In the genomic region with DNA sequence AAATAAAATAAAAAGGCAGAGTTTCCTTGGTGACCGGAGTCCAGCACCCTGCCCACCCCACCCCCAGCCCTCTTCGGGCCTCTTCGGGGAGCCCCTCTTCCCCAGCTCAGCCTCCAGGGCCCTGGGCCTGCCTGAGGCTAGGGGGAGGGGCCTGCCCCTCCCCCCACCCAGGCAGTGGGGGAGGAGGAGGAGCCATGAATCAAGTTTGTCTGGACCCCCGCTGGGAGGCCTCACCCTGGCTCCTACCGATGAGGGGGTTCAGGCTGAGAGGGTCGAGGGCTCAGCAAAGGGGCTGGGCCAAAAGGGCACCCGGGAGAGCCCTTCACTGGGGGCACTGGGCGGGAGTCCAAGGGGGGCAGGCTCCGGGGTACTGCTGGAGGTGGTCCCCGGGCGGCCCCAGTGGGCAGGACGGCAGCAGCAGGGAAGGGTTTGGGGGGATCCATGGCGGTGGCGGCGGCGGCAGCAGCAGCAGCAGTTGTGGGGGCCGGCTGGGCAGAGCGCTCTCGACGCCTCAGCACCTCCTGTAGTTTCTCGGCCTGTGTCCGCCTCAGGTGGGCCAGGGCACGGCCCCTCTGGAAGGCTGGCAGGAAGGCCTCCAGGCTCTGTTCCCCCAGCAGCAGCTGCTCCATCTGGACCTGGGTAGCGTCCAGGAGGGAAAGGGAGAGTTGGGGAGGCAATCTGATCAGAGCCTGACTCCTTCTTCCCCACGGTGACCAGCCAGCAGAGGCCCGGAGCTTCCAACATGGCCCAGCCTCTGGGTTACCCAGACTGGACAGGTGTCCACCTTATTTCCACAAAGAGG, we compare ENCODE assay signal across 11 mouse cellular contexts. TPM values are rescaled to one million over a fixed set of nuclear protein-coding genes. Genes with fewer than 3 reads are reported as not detected.
A peak's percentile ranks its signal among the peaks of the same experiment; 100 is the strongest.
DNase-seq lines count a peak whose midpoint lies in the region; ATAC-seq and TF ChIP-seq lines count a peak whose summit lies in the region.
"Had no signal": no experiment of that assay in that cellular context is flagged by ENCODE, and none has a peak within 500 bp of the region (broad histone marks: within the 10 kb centered on the region; RNA-seq: fewer than 3 reads in every experiment).

No protein-coding gene starts in this region.

- TF ChIP-seq EP300 in stomach, postnatal 0 days (optimal IDR thresholded peaks at IDR 0.05), result no peak

- 20% methylated on average over 22 of the region's 26 CpGs for WGBS in hindbrain, embryonic 11.5 days
- WGBS in hindbrain, postnatal 0 days, result 25% methylated on average over 24 of the region's 26 CpGs
- WGBS in neural tube, embryonic 11.5 days, result 17% methylated on average over 26 of the region's 26 CpGs
- 34% methylated on average over 18 of the region's 26 CpGs for WGBS in stomach, postnatal 0 days

- peaks cover 4% of the 10 kb centered on the region for H3K4me1 ChIP-seq in hindbrain, embryonic 11.5 days (replicated peaks; ENCODE audit: control insufficient read depth, insufficient read depth, low read length)
- H3K4me1 ChIP-seq in hindbrain, postnatal 0 days (ENCODE audit: insufficient read depth, low read length), result no peaks in the 10 kb centered on the region
- H3K4me1 ChIP-seq in neural tube, embryonic 11.5 days (ENCODE audit: control insufficient read depth, insufficient read depth, low read length), result peaks cover 11% of the 10 kb centered on the region
- no peaks in the 10 kb centered on the region for H3K4me1 ChIP-seq in stomach, postnatal 0 days (replicated peaks; ENCODE audit: control insufficient read depth, insufficient read depth)

- no peaks in the 10 kb centered on the region for H3K27me3 ChIP-seq in hindbrain, embryonic 11.5 days (ENCODE audit: control insufficient read depth, insufficient read depth, low read length)
- no peaks in the 10 kb centered on the region for H3K27me3 ChIP-seq in hindbrain, postnatal 0 days (ENCODE audit: insufficient read depth, low read length)
- no peaks in the 10 kb centered on the region for H3K27me3 ChIP-seq in neural tube, embryonic 11.5 days (ENCODE audit: control insufficient read depth, insufficient read depth, low read length)
- H3K27me3 ChIP-seq in stomach, postnatal 0 days (ENCODE audit: control insufficient read depth, insufficient read depth, low read length), result no peaks in the 10 kb centered on the region
- H3K27me3 ChIP-seq: Patski had no signal

- H3K27ac ChIP-seq in hindbrain, embryonic 11.5 days (ENCODE audit: low read depth, low read length), result peak overlapping the region; percentile 36; the same call in 1 of the 2 replicates
- no peak overlapping the region for H3K27ac ChIP-seq in hindbrain, postnatal 0 days
- H3K27ac ChIP-seq in neural tube, embryonic 11.5 days (ENCODE audit: low read depth, low read length), result no peak overlapping the region
- no peak overlapping the region for H3K27ac ChIP-seq in stomach, postnatal 0 days (replicated peaks)

- DNase-seq in cerebellum, adult 11 months, result peak; percentile 12
- DNase-seq in cerebellum, adult 9-10 months, result no peak
- no peak for DNase-seq in hindbrain, embryonic 11.5 days (ENCODE audit: low spot score)
- no peak for DNase-seq in hindbrain, postnatal 0 days (ENCODE audit: low spot score)
- DNase-seq in neural tube, embryonic 11.5 days (ENCODE audit: low spot score), result peak; percentile 22
- DNase-seq in neural tube, embryonic 10.5 days (ENCODE audit: extremely low spot score, low spot score), result no peak
- no peak for DNase-seq in stomach, postnatal 0 days (ENCODE audit: low spot score)
- no peak for DNase-seq in frontal cortex, postnatal 10 days (ENCODE audit: low spot score in 2 of 2)
- DNase-seq: lung, postnatal 14 days had no signal

- H3K9ac ChIP-seq in hindbrain, embryonic 11.5 days (ENCODE audit: low read depth, low read length), result peak overlapping the region; percentile 27; the same call in 1 of the 2 replicates
- H3K9ac ChIP-seq in hindbrain, postnatal 0 days (replicated peaks; ENCODE audit: low read length), result no peak overlapping the region
- no peak overlapping the region; the same call in 1 of the 2 replicates for H3K9ac ChIP-seq in neural tube, embryonic 11.5 days (ENCODE audit: low read length)
- H3K9ac ChIP-seq in stomach, postnatal 0 days (ENCODE audit: low read length), result peak overlapping the region; percentile 2; the same call in 1 of the 2 replicates

- TF ChIP-seq CTCF in hindbrain, postnatal 0 days (IDR thresholded peaks at IDR 0.05; ENCODE audit: low read depth), result no peak
- no peak for TF ChIP-seq CTCF in stomach, postnatal 0 days (IDR thresholded peaks at IDR 0.05; ENCODE audit: low read depth)

- H3K4me3 ChIP-seq in hindbrain, embryonic 11.5 days (ENCODE audit: low read depth, low read length), result no peak overlapping the region
- H3K4me3 ChIP-seq in hindbrain, postnatal 0 days (ENCODE audit: low read length), result no peak overlapping the region
- H3K4me3 ChIP-seq in neural tube, embryonic 11.5 days (ENCODE audit: low read depth, low read length), result no peak overlapping the region
- H3K4me3 ChIP-seq in stomach, postnatal 0 days (ENCODE audit: low read depth, low read length), result no peak overlapping the region

- H3K36me3 ChIP-seq in hindbrain, embryonic 11.5 days (ENCODE audit: control insufficient read depth, insufficient read depth, low read length), result no peaks in the 10 kb centered on the region
- H3K36me3 ChIP-seq in hindbrain, postnatal 0 days (ENCODE audit: insufficient read depth, low read length), result peaks cover 14% of the 10 kb centered on the region
- H3K36me3 ChIP-seq in neural tube, embryonic 11.5 days (ENCODE audit: control insufficient read depth, insufficient read depth, low read length), result peaks cover 5% of the 10 kb centered on the region; the same call in 1 of the 2 replicates
- no peaks in the 10 kb centered on the region for H3K36me3 ChIP-seq in stomach, postnatal 0 days (ENCODE audit: control insufficient read depth, insufficient read depth, low read length)

- H3K4me2 ChIP-seq in hindbrain, embryonic 11.5 days (replicated peaks; ENCODE audit: low read depth, low read length), result 0 out of 2 replicates have a peak overlapping the region, but pooled peaks have one; percentile 7
- H3K4me2 ChIP-seq in hindbrain, postnatal 0 days (ENCODE audit: low read depth, low read length), result no peak overlapping the region
- H3K4me2 ChIP-seq in neural tube, embryonic 11.5 days (ENCODE audit: low read depth), result 0 out of 2 replicates have a peak overlapping the region, but pooled peaks have one; percentile 19
- H3K4me2 ChIP-seq in stomach, postnatal 0 days (replicated peaks; ENCODE audit: low read depth), result no peak overlapping the region

- no peaks in the 10 kb centered on the region for H3K9me3 ChIP-seq in hindbrain, embryonic 11.5 days (ENCODE audit: control insufficient read depth, low read length)
- H3K9me3 ChIP-seq in hindbrain, postnatal 0 days (ENCODE audit: low read length), result no peaks in the 10 kb centered on the region
- H3K9me3 ChIP-seq in neural tube, embryonic 11.5 days (ENCODE audit: control insufficient read depth, low read length), result no peaks in the 10 kb centered on the region
- H3K9me3 ChIP-seq in stomach, postnatal 0 days (ENCODE audit: control insufficient read depth, low read length), result no peaks in the 10 kb centered on the region

- ATAC-seq in hindbrain, embryonic 11.5 days (ENCODE audit: low FRiP score), result no peak
- ATAC-seq in hindbrain, postnatal 0 days, result no peak
- ATAC-seq in neural tube, embryonic 11.5 days (ENCODE audit: insufficient read depth, low FRiP score, low TSS enrichment), result no peak
- ATAC-seq in stomach, postnatal 0 days (ENCODE audit: low FRiP score, low TSS enrichment), result no peak
- ATAC-seq: Patski had no signal

RNA-seq across cellular contexts. Expression of gene Vps37d, which starts 4.5 kb away (rescaled TPM):
- 10.4 and 12.0 TPM in 2 replicates for polyA plus RNA-seq in hindbrain, embryonic 11.5 days (2014; fragmentation: Nextera tagmentation; extraction: Ambion mirVana)
- 97.1 and 100 TPM in 2 replicates for total RNA-seq in hindbrain, postnatal 0 days (2014; rRNA removed)
- polyA plus RNA-seq in hindbrain, postnatal 0 days (2015; fragmentation: Nextera tagmentation; extraction: Ambion mirVana), result 28.6 and 30.0 TPM in 2 replicates
- polyA plus RNA-seq in neural tube, embryonic 11.5 days (2014; fragmentation: Nextera tagmentation; extraction: Ambion mirVana), result 11.1 and 13.6 TPM in 2 replicates
- 3.3 and 3.4 TPM in 2 replicates for polyA plus RNA-seq in stomach, postnatal 0 days (2015; fragmentation: Nextera tagmentation; extraction: Ambion mirVana)
- total RNA-seq: neutrophil, adult 5-6 weeks had no signal

RNA-seq across cellular contexts. Expression of gene Bud23, which starts 8.8 kb away (rescaled TPM):
- 113 and 118 TPM in 2 replicates for polyA plus RNA-seq in hindbrain, embryonic 11.5 days (2014; fragmentation: Nextera tagmentation; extraction: Ambion mirVana)
- 44.8 and 52.2 TPM in 2 replicates for total RNA-seq in hindbrain, postnatal 0 days (2014; rRNA removed)
- polyA plus RNA-seq in hindbrain, postnatal 0 days (2015; fragmentation: Nextera tagmentation; extraction: Ambion mirVana), result 64.5 TPM in 2 replicates
- polyA plus RNA-seq in neural tube, embryonic 11.5 days (2014; fragmentation: Nextera tagmentation; extraction: Ambion mirVana), result 126 and 141 TPM in 2 replicates
- polyA plus RNA-seq in stomach, postnatal 0 days (2015; fragmentation: Nextera tagmentation; extraction: Ambion mirVana), result 46.8 and 51.9 TPM in 2 replicates

RNA-seq across cellular contexts. Expression of gene Dnajc30, which starts 9.5 kb away (rescaled TPM):
- polyA plus RNA-seq in hindbrain, embryonic 11.5 days (2014; fragmentation: Nextera tagmentation; extraction: Ambion mirVana), result 26.2 and 29.2 TPM in 2 replicates
- total RNA-seq in hindbrain, postnatal 0 days (2014; rRNA removed), result 14.7 and 19.6 TPM in 2 replicates
- polyA plus RNA-seq in hindbrain, postnatal 0 days (2015; fragmentation: Nextera tagmentation; extraction: Ambion mirVana), result 43.4 and 45.3 TPM in 2 replicates
- 26.6 and 28.3 TPM in 2 replicates for polyA plus RNA-seq in neural tube, embryonic 11.5 days (2014; fragmentation: Nextera tagmentation; extraction: Ambion mirVana)
- polyA plus RNA-seq in stomach, postnatal 0 days (2015; fragmentation: Nextera tagmentation; extraction: Ambion mirVana), result 24.3 and 26.1 TPM in 2 replicates

RNA-seq across cellular contexts. Expression of gene Mlxipl, which starts 16.1 kb away (rescaled TPM):
- polyA plus RNA-seq in hindbrain, embryonic 11.5 days (2014; fragmentation: Nextera tagmentation; extraction: Ambion mirVana), result 1.2 and 1.6 TPM in 2 replicates
- 0.58 and 2.3 TPM in 2 replicates for total RNA-seq in hindbrain, postnatal 0 days (2014; rRNA removed)
- 0.86 and 1.4 TPM in 2 replicates for polyA plus RNA-seq in hindbrain, postnatal 0 days (2015; fragmentation: Nextera tagmentation; extraction: Ambion mirVana)
- polyA plus RNA-seq in neural tube, embryonic 11.5 days (2014; fragmentation: Nextera tagmentation; extraction: Ambion mirVana), result 0.60 and 0.65 TPM in 2 replicates
- 0.22 and 0.91 TPM in 2 replicates for polyA plus RNA-seq in stomach, postnatal 0 days (2015; fragmentation: Nextera tagmentation; extraction: Ambion mirVana)
- total RNA-seq: neutrophil, adult 5-6 weeks had no signal

RNA-seq across cellular contexts. Expression of gene Stx1a, which starts 50.3 kb away (rescaled TPM):
- 21.8 and 24.0 TPM in 2 replicates for polyA plus RNA-seq in hindbrain, embryonic 11.5 days (2014; fragmentation: Nextera tagmentation; extraction: Ambion mirVana)
- total RNA-seq in hindbrain, postnatal 0 days (2014; rRNA removed), result 141 and 149 TPM in 2 replicates
- polyA plus RNA-seq in hindbrain, postnatal 0 days (2015; fragmentation: Nextera tagmentation; extraction: Ambion mirVana), result 118 and 126 TPM in 2 replicates
- 25.4 and 36.6 TPM in 2 replicates for polyA plus RNA-seq in neural tube, embryonic 11.5 days (2014; fragmentation: Nextera tagmentation; extraction: Ambion mirVana)
- 5.3 TPM in 2 replicates for polyA plus RNA-seq in stomach, postnatal 0 days (2015; fragmentation: Nextera tagmentation; extraction: Ambion mirVana)

Comparison
In these comparisons a context has a peak if more than half of its experiments do, and no peak if none do; other contexts are left out.
1. DNase-seq: peak in cerebellum, adult 11 months (single experiment) and neural tube, embryonic 11.5 days (single experiment); none in cerebellum, adult 9-10 months (single experiment), hindbrain, embryonic 11.5 days (single experiment), hindbrain, postnatal 0 days (single experiment), neural tube, embryonic 10.5 days (single experiment), stomach, postnatal 0 days (single experiment) and frontal cortex, postnatal 10 days (0 of 2).
2. H3K4me2 ChIP-seq: peak in hindbrain, embryonic 11.5 days (single experiment) and neural tube, embryonic 11.5 days (single experiment); none in hindbrain, postnatal 0 days (single experiment) and stomach, postnatal 0 days (single experiment).
3. H3K9ac ChIP-seq: peak in hindbrain, embryonic 11.5 days (single experiment) and stomach, postnatal 0 days (single experiment); none in hindbrain, postnatal 0 days (single experiment) and neural tube, embryonic 11.5 days (single experiment).